In the genomic region with DNA sequence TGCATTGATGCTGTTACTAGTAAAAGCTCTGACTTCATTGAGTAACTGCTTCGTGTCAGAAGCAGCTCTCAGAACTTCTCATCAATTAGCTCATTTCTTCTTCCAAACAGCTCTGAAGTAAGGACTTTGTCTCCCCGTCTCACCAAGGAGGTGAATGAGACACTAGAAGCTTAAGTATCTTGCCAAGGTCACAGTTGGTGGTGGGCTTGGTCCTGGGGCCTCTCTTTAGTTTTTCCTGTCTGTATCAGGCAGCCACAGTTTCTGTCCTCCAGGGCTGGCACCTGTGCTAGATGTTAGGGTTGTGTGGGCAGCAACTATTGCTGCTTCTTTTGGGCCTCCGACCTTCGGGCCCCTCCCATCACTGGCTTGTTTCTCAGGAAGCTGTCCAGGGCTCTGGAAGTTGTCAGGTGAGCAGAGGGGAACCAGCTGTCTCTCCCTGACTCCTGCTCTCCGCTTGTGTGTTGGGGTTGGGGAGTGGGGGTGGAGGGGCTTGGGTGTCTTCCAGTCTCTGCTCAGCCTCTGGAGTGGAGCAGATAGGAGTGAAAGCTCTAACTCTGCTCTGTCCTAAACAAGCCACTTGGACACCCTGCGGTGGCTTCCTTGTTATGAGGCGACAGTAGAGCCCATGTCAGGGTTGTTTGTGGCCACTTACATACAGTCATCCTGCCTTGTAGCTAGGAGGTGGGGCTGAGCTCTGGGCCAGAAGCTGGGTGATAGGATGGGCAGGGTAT, we compare ENCODE assay signal across 16 mouse cellular contexts. TPM values are rescaled to one million over a fixed set of nuclear protein-coding genes. Genes with fewer than 3 reads are reported as not detected.
DNase-seq lines count a peak whose midpoint lies in the region; ATAC-seq and TF ChIP-seq lines count a peak whose summit lies in the region.
"Had no signal": no experiment of that assay in that cellular context is flagged by ENCODE, and none has a peak within 500 bp of the region (broad histone marks: within the 10 kb centered on the region; RNA-seq: fewer than 3 reads in every experiment).

No protein-coding gene starts in this region.

- H3K4me1 ChIP-seq in heart, embryonic 16.5 days (ENCODE audit: control insufficient read depth, insufficient read depth, low read length) = peaks cover 23% of the 10 kb centered on the region
- H3K4me1 ChIP-seq in heart, embryonic 10.5 days = peaks cover 46% of the 10 kb centered on the region
- peaks cover 15% of the 10 kb centered on the region for H3K4me1 ChIP-seq in liver, postnatal 0 days (ENCODE audit: insufficient read depth)

- peak overlapping the region; percentile 64 for H3K27ac ChIP-seq in heart, embryonic 16.5 days (ENCODE audit: low read length)
- no peak overlapping the region for H3K27ac ChIP-seq in heart, embryonic 10.5 days
- H3K27ac ChIP-seq in liver, postnatal 0 days (ENCODE audit: low read depth) = peak overlapping the region; percentile 69
- H3K27ac ChIP-seq: hindbrain, postnatal 0 days; limb, embryonic 13.5 days; midbrain, embryonic 13.5 days had no signal

- 31% methylated on average over 7 of the region's 7 CpGs for WGBS in heart, embryonic 16.5 days
- WGBS in heart, embryonic 10.5 days = 27% methylated on average over 7 of the region's 7 CpGs
- WGBS in liver, postnatal 0 days (ENCODE audit: insufficient replicate concordance) = 42% methylated on average over 7 of the region's 7 CpGs

- no peaks in the 10 kb centered on the region for H3K9me3 ChIP-seq in heart, embryonic 16.5 days (replicated peaks; ENCODE audit: control insufficient read depth, low read length)
- no peaks in the 10 kb centered on the region for H3K9me3 ChIP-seq in heart, embryonic 10.5 days
- no peaks in the 10 kb centered on the region for H3K9me3 ChIP-seq in liver, postnatal 0 days (ENCODE audit: low read length)
- H3K9me3 ChIP-seq: limb, embryonic 13.5 days; midbrain, embryonic 13.5 days had no signal

- no peak overlapping the region for H3K4me3 ChIP-seq in heart, embryonic 16.5 days (ENCODE audit: low read length)
- H3K4me3 ChIP-seq in heart, embryonic 10.5 days = no peak overlapping the region
- H3K4me3 ChIP-seq in liver, postnatal 0 days (ENCODE audit: low read depth, low read length) = peak overlapping the region; percentile 54; the same call in 1 of the 2 replicates
- H3K4me3 ChIP-seq: limb, embryonic 13.5 days; midbrain, embryonic 13.5 days had no signal

- peaks cover 15% of the 10 kb centered on the region for H3K27me3 ChIP-seq in heart, embryonic 16.5 days (ENCODE audit: control insufficient read depth, insufficient read depth, low read length)
- peaks cover 56% of the 10 kb centered on the region for H3K27me3 ChIP-seq in heart, embryonic 10.5 days (ENCODE audit: insufficient read depth, poor library complexity, severe bottlenecking)
- peaks cover 25% of the 10 kb centered on the region for H3K27me3 ChIP-seq in liver, postnatal 0 days (ENCODE audit: insufficient read depth, low read length)

- no peaks in the 10 kb centered on the region for H3K36me3 ChIP-seq in heart, embryonic 16.5 days (ENCODE audit: control insufficient read depth, insufficient read depth)
- H3K36me3 ChIP-seq in heart, embryonic 10.5 days = no peaks in the 10 kb centered on the region
- H3K36me3 ChIP-seq in liver, postnatal 0 days (replicated peaks; ENCODE audit: insufficient read depth, low read length) = no peaks in the 10 kb centered on the region
- H3K36me3 ChIP-seq: limb, embryonic 13.5 days; midbrain, embryonic 13.5 days had no signal

- TF ChIP-seq CTCF in liver, postnatal 0 days (IDR thresholded peaks at IDR 0.05; ENCODE audit: low read depth) = no peak

- ATAC-seq in heart, embryonic 16.5 days (replicated peaks; ENCODE audit: extremely low read depth, insufficient read depth, low FRiP score) = no peak
- ATAC-seq in liver, postnatal 0 days = peak; percentile 43
- ATAC-seq: CD4-positive, CD25-positive, alpha-beta regulatory T cell, adult 4 months; hindbrain, postnatal 0 days; midbrain, embryonic 13.5 days had no signal

- H3K4me2 ChIP-seq in heart, embryonic 16.5 days (ENCODE audit: low read depth, low read length) = peak overlapping the region; percentile 26
- peak overlapping the region; percentile 69 for H3K4me2 ChIP-seq in liver, postnatal 0 days (ENCODE audit: low read depth, low read length)
- H3K4me2 ChIP-seq: limb, embryonic 13.5 days; midbrain, embryonic 13.5 days had no signal

- DNase-seq in heart, embryonic 10.5 days (ENCODE audit: low spot score) = no peak
- DNase-seq in thymus, postnatal 14 days = peak; percentile 35
- no peak for DNase-seq in thymus, postnatal 10 days (ENCODE audit: low spot score in 2 of 2)
- DNase-seq in liver, postnatal 0 days = peak; percentile 36
- DNase-seq in layer of hippocampus, adult 9-10 months (ENCODE audit: low spot score) = no peak
- DNase-seq in adipocyte (ENCODE audit: low spot score) = no peak
- DNase-seq in kidney, postnatal 14 days = no peak
- DNase-seq: cerebellum, postnatal 36 days; kidney, postnatal 25 days; lung, postnatal 10 days; right cerebral cortex, postnatal 25 days had no signal

- no peak for TF ChIP-seq EP300 in liver, postnatal 0 days (IDR thresholded peaks at IDR 0.05; ENCODE audit: low read depth)

- H3K9ac ChIP-seq in heart, embryonic 16.5 days (ENCODE audit: low read length) = no peak overlapping the region
- no peak overlapping the region for H3K9ac ChIP-seq in liver, postnatal 0 days (replicated peaks)
- H3K9ac ChIP-seq: limb, embryonic 13.5 days; midbrain, embryonic 13.5 days had no signal

RNA-seq across cellular contexts. Expression of a gene that starts 2.3 kb away (rescaled TPM):
- 9.0 and 14.9 TPM in 2 replicates for polyA plus RNA-seq in heart, embryonic 16.5 days (2015; fragmentation: Nextera tagmentation; extraction: Ambion mirVana)
- 3.4 and 4.1 TPM in 2 replicates for polyA plus RNA-seq in heart, embryonic 10.5 days (2016; fragmentation: Nextera tagmentation; extraction: Ambion mirVana)
- 13.5 and 14.6 TPM in 2 replicates for polyA plus RNA-seq in liver, postnatal 0 days (2015; fragmentation: Nextera tagmentation; extraction: Ambion mirVana)

RNA-seq across cellular contexts. Expression of a gene that starts 35.7 kb away (rescaled TPM):
- polyA plus RNA-seq in heart, embryonic 16.5 days (2015; fragmentation: Nextera tagmentation; extraction: Ambion mirVana) = 3.0 and 5.6 TPM in 2 replicates
- polyA plus RNA-seq in heart, embryonic 10.5 days (2016; fragmentation: Nextera tagmentation; extraction: Ambion mirVana) = 2.6 and 4.8 TPM in 2 replicates
- 7.0 and 7.9 TPM in 2 replicates for polyA plus RNA-seq in liver, postnatal 0 days (2015; fragmentation: Nextera tagmentation; extraction: Ambion mirVana)

RNA-seq across cellular contexts. Expression of a gene that starts 55.6 kb away (rescaled TPM):
- 3.4 and 3.7 TPM in 2 replicates for polyA plus RNA-seq in heart, embryonic 16.5 days (2015; fragmentation: Nextera tagmentation; extraction: Ambion mirVana)
- 2.2 and 3.4 TPM in 2 replicates for polyA plus RNA-seq in heart, embryonic 10.5 days (2016; fragmentation: Nextera tagmentation; extraction: Ambion mirVana)
- polyA plus RNA-seq in liver, postnatal 0 days (2015; fragmentation: Nextera tagmentation; extraction: Ambion mirVana) = 0.76 and 0.78 TPM in 2 replicates

Comparison
In these comparisons a context has a peak if more than half of its experiments do, and no peak if none do; other contexts are left out.
1. DNase-seq: peak in thymus, postnatal 14 days (single experiment) and liver, postnatal 0 days (single experiment); none in heart, embryonic 10.5 days (single experiment), thymus, postnatal 10 days (0 of 2), layer of hippocampus, adult 9-10 months (single experiment), adipocyte (single experiment) and kidney, postnatal 14 days (single experiment).